Mouse (Mus musculus) embryonic facial prominence, embryonic 10.5 days (tissue): ENCODE results near the gene Cyb561d1. TPM values are rescaled to one million over a fixed set of nuclear protein-coding genes. Genes with fewer than 3 reads are reported as not detected.

Experiments
- DNase-seq: peaks from one replicate; pipeline ENCODE4 v3.0.0-alpha.2; 2017; ENCODE audit warnings: low spot score
- H3K27ac ChIP-seq: fragments of 300-500 bp; sonication (generic); replicated peaks from 2 replicates; pipeline ENCODE4 v1.5.1; 2016; ENCODE audit warnings: mild to moderate bottlenecking
- H3K27me3 ChIP-seq: fragments of 300-500 bp; sonication (generic); replicated peaks from 2 replicates; pipeline ENCODE4 v1.6.1; 2016; ENCODE audit warnings: low read depth, mild to moderate bottlenecking; ENCODE audit not compliant: poor library complexity, severe bottlenecking
- H3K36me3 ChIP-seq: fragments of 300-500 bp; sonication (generic); replicated peaks from 2 replicates; pipeline ENCODE4 v1.6.1; 2016; ENCODE audit warnings: mild to moderate bottlenecking, moderate library complexity
- H3K4me1 ChIP-seq: fragments of 300-500 bp; sonication (generic); 2 replicates; pipeline ENCODE4 v1.6.1; 2016
- H3K4me3 ChIP-seq: fragments of 300-500 bp; sonication (generic); 2 replicates; pipeline ENCODE4 v1.5.1; 2016; ENCODE audit warnings: mild to moderate bottlenecking, moderate library complexity
- H3K9me3 ChIP-seq: fragments of 300-500 bp; sonication (generic); 2 replicates; pipeline ENCODE4 v1.6.1; 2016; ENCODE audit warnings: mild to moderate bottlenecking
- WGBS: fragments of 180-500 bp; shearing (Covaris S2); methylation state at CpG from one replicate; pipeline ENCODE4 v1.1.7; 2016; 5-methylcytosine and 5-hydroxymethylcytosine counted together
- polyA plus RNA-seq: library from polyadenylated mRNA; unstranded; fragments of >200 nt; fragmentation: Nextera tagmentation; extraction: Ambion mirVana; gene quantifications from 2 replicates; pipeline ENCODE4 v1.2.1, GENCODE M21; 2016

The Cyb561d1 gene
- polyA plus RNA-seq, 1 experiment from 2014 or later, result 3.1 TPM

DNA sequence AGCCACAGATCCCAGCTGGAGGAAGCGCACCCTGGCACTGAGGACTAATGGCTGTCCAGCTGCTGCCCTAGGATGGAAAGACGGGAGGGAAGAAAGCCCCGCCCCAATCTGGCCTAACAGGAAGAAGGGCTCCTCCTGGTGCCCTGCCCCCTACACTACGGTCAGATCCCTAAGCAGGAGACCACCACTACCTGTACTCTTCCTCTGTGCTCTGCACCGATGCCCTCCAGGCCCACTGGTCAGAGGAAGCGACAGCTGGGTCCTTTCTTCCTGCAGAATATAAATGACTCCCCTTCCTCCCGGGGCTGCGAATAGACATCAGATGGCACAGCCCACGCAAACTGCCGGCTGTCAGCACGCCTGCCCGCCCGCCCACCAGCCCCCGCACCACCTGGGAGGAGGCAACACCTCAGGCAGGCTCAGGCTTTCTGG, 3.9 kb downstream of the Cyb561d1 start:
- H3K4me3 ChIP-seq, result peak overlapping the region; percentile 21; the same call in 1 of the 2 replicates
- H3K9me3 ChIP-seq, result no peaks in the 10 kb centered on the region
- no peaks in the 10 kb centered on the region for H3K27me3 ChIP-seq
- peaks cover 58% of the 10 kb centered on the region for H3K4me1 ChIP-seq
- peak overlapping the region; percentile 70 for H3K27ac ChIP-seq
- WGBS, result 24% methylated on average over 14 of the region's 14 CpGs
- peak; percentile 65 for DNase-seq
- peaks cover 18% of the 10 kb centered on the region for H3K36me3 ChIP-seq

- no peak for DNase-seq
- Histone ChIP-seq H3K4me3 (no peak overlapping the region), H3K4me1 (peaks cover 49% of the 10 kb centered on the region)
Observed at GRCm38 (mm10) chr3:108195941-108196590, 4.9 kb downstream of the Cyb561d1 start.

GRCm38 (mm10) chr3:108195287-108195686, 5.7 kb downstream of the Cyb561d1 start:
- H3K4me1 ChIP-seq, result peaks cover 43% of the 10 kb centered on the region
- WGBS, result 89% methylated on average over 4 of the region's 4 CpGs

More at GRCm38 (mm10) chr3:108195941-108196590, 4.9 kb downstream of the Cyb561d1 start:
- Histone ChIP-seq H3K27ac (peak overlapping the region; percentile 70; the same call in 1 of the 2 replicates), H3K36me3 (peaks cover 12% of the 10 kb centered on the region), H3K27me3 (no peaks in the 10 kb centered on the region), H3K9me3 (no peaks in the 10 kb centered on the region)
- 79% methylated on average over 7 of the region's 7 CpGs for WGBS

DNA sequence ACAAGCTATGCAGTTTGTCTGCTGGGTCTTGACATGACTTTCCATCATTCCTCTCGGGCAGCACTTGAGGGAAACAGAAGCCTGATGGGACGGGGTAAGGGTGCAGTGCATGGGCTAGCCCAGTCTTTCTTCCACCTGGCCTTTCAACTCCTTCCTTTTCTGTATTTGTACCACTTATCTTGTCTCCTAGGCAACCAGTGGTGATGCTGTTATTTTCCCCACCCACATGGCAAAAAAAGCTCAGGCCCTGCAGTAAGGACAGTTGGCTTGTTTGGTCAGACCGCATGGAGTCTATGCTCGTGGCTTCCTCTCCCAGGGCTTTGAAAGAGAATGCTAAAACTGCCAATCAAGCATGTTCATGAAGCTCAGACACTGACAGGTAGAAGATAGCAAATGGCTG, 7.3 kb downstream of the Cyb561d1 start:
- peaks cover 46% of the 10 kb centered on the region for H3K4me1 ChIP-seq
- peaks cover 5% of the 10 kb centered on the region; the same call in 1 of the 2 replicates for H3K36me3 ChIP-seq
- no peak overlapping the region for H3K4me3 ChIP-seq
- no peaks in the 10 kb centered on the region for H3K9me3 ChIP-seq
- no peak for DNase-seq
- 87% methylated on average over 4 of the region's 4 CpGs for WGBS
- no peak overlapping the region for H3K27ac ChIP-seq
- H3K27me3 ChIP-seq, result peaks cover 13% of the 10 kb centered on the region

More at GRCm38 (mm10) chr3:108195287-108195686, 5.7 kb downstream of the Cyb561d1 start:
- Histone ChIP-seq H3K9me3 (no peaks in the 10 kb centered on the region), H3K27ac (peak overlapping the region; percentile 19; the same call in 1 of the 2 replicates), H3K27me3 (no peaks in the 10 kb centered on the region), H3K36me3 (peaks cover 12% of the 10 kb centered on the region), H3K4me3 (no peak overlapping the region)
- DNase-seq, result no peak

DNA sequence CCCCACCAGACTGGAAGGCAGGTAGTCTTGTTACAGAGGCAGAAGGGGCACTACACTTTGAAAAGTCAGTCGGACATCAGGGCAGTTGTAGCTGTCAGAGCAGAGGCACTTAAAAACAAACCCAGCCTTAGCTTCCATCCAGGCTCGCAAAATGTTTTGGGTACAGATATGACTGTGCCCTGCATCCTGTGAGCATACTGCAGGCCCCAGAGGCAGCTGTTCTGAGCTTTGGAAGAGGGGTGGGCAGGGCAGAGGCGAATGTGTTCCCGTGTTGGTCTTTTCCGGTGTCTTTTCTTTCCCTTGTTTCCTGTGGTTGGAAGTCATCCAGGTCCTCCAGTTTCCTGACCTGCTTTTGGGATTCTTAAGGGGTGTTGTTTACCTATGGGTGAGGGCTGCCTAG, 11.1 kb downstream of the Cyb561d1 start:
- Histone ChIP-seq H3K4me3 (no peak overlapping the region), H3K9me3 (no peaks in the 10 kb centered on the region), H3K27ac (no peak overlapping the region), H3K27me3 (peaks cover 45% of the 10 kb centered on the region), H3K4me1 (peaks cover 39% of the 10 kb centered on the region), H3K36me3 (0 out of 2 replicates have a peak, but pooled peaks cover 10% of the 10 kb centered on the region)
- DNase-seq, result no peak
- WGBS, result 69% methylated on average over 5 of the region's 5 CpGs

- WGBS, result 71% methylated on average over 9 of the region's 9 CpGs
- DNase-seq, result no peak
- Histone ChIP-seq H3K27me3 (peaks cover 55% of the 10 kb centered on the region), H3K36me3 (0 out of 2 replicates have a peak, but pooled peaks cover 10% of the 10 kb centered on the region), H3K4me3 (no peak overlapping the region), H3K4me1 (peaks cover 35% of the 10 kb centered on the region), H3K9me3 (no peaks in the 10 kb centered on the region), H3K27ac (no peak overlapping the region)
Observed at GRCm38 (mm10) chr3:108188716-108189490, 12.1 kb downstream of the Cyb561d1 start.

DNA sequence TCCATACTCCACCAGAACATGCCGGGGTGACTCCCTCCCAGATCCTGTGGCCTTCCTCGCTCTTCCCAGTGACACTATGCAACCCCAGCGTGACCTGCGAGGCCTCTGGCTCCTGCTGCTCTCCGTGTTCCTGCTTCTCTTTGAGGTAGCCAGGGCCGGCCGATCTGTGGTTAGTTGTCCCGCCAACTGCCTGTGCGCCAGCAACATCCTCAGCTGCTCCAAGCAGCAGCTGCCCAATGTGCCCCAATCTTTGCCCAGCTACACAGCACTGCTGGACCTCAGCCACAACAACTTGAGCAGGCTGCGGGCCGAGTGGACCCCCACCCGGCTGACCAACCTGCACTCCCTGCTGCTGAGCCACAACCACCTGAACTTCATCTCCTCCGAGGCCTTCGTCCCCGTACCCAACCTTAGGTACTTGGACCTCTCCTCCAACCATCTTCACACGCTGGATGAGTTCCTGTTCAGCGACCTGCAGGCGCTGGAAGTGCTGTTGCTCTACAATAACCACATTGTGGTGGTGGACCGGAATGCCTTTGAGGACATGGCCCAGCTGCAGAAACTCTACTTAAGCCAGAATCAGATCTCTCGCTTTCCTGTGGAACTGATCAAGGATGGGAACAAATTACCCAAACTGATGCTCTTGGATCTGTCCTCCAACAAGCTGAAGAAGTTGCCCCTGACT, 13.8 kb downstream of the Cyb561d1 start:
- Histone ChIP-seq H3K36me3 (0 out of 2 replicates have a peak, but pooled peaks cover 10% of the 10 kb centered on the region), H3K9me3 (no peaks in the 10 kb centered on the region), H3K27ac (no peak overlapping the region), H3K4me1 (peaks cover 33% of the 10 kb centered on the region), H3K4me3 (peak overlapping the region; percentile 85), H3K27me3 (peaks cover 58% of the 10 kb centered on the region)
- no peak for DNase-seq
- WGBS, result 59% methylated on average over 20 of the region's 20 CpGs

GRCm38 (mm10) chr3:108186098-108187047, 14.6 kb downstream of the Cyb561d1 start, which contains the start of gene Amigo1:
TSS of gene Amigo1 (plus strand) at chr3:108186335.
- DNase-seq, result peak; percentile 70
- Histone ChIP-seq H3K4me3 (peak within 1 kb of the TSS; percentile 85), H3K27me3 (peaks cover 58% of the 10 kb centered on the region), H3K9me3 (no peaks in the 10 kb centered on the region), H3K27ac (peak within 1 kb of the TSS; percentile 83), H3K36me3 (0 out of 2 replicates have a peak, but pooled peaks cover 10% of the 10 kb centered on the region), H3K4me1 (peaks cover 33% of the 10 kb centered on the region)
- WGBS, result 3% methylated on average over 100 of the region's 100 CpGs

DNA sequence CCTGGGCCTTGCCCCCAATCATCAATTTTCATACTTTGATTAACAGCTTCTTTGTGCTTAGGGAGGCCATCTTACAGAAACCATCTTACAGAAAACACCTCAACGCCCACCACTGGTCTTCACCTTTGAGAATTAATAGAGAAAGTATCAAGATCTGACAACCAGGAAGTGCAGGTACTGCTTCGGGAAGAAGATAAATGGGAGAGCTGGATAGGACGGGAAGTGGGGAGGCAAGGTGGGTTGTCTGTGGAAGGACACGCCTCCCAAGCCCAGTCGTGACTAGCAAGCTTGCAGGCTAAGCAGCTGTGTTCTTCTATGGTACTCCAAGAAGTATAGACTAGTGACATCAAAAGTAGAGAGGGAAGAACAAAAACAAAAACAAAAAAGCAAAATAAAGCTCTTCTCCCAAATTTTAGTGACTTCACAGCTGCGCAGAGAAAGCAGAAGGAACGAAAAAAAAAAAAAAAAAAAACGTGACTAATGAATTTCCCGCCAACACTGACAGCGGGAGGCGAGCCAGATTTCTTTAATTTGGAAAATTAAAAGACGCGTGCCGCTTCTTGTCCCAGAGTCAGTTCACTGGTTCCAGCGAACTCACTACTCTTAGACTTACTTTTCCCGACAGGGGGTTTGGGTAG, 15.4 kb downstream of the Cyb561d1 start:
- WGBS, result 3% methylated on average over 16 of the region's 16 CpGs
- no peaks in the 10 kb centered on the region for H3K9me3 ChIP-seq
- no peak overlapping the region; the same call in 1 of the 2 replicates for H3K27ac ChIP-seq
- H3K27me3 ChIP-seq, result peaks cover 58% of the 10 kb centered on the region
- H3K36me3 ChIP-seq, result 0 out of 2 replicates have a peak, but pooled peaks cover 10% of the 10 kb centered on the region
- peak overlapping the region; percentile 85 for H3K4me3 ChIP-seq
- H3K4me1 ChIP-seq, result peaks cover 33% of the 10 kb centered on the region
- DNase-seq, result no peak

GRCm38 (mm10) chr3:108184742-108185141, 16.3 kb downstream of the Cyb561d1 start:
- 73% methylated on average over 3 of the region's 3 CpGs for WGBS
- DNase-seq, result no peak
- Histone ChIP-seq H3K4me3 (no peak overlapping the region), H3K36me3 (0 out of 2 replicates have a peak, but pooled peaks cover 10% of the 10 kb centered on the region), H3K27ac (no peak overlapping the region), H3K9me3 (no peaks in the 10 kb centered on the region), H3K27me3 (peaks cover 55% of the 10 kb centered on the region), H3K4me1 (peaks cover 28% of the 10 kb centered on the region)

GRCm38 (mm10) chr3:108180514-108180913, 20.5 kb downstream of the Cyb561d1 start:
- no peaks in the 10 kb centered on the region for H3K9me3 ChIP-seq
- H3K4me3 ChIP-seq, result no peak overlapping the region
- no peaks in the 10 kb centered on the region for H3K36me3 ChIP-seq
- H3K27ac ChIP-seq, result no peak overlapping the region
- H3K4me1 ChIP-seq, result peaks cover 7% of the 10 kb centered on the region
- no peak for DNase-seq
- WGBS, result 34% methylated on average over 2 of the region's 2 CpGs
- H3K27me3 ChIP-seq, result peaks cover 19% of the 10 kb centered on the region
